Mouse (Mus musculus) spleen, postnatal 4 days (tissue): ENCODE data around the gene Myh2.

Experiments
- DNase-seq, 2 experiments: peaks; one replicate each; pipeline ENCODE4 v3.0.0; 2022; ENCODE audit warnings: low spot score in 2 of 2

The Myh2 gene

GRCm38 (mm10) chr11:67237481-67238079 is 66.8 kb downstream of the Myh2 start, which contains the start of gene Myh4:
TSS of gene Myh4 (plus strand) at chr11:67238029.
- DNase-seq, result no peak

- DNase-seq, result no peak
Measured at GRCm38 (mm10) chr11:67241051-67241450, 70.2 kb downstream of the Myh2 start.
